Mouse (Mus musculus): ENCODE data around the gene Lurap1l. TPM values are rescaled to one million over a fixed set of nuclear protein-coding genes. Genes with fewer than 3 reads are reported as not detected.
A peak's percentile ranks its signal among the peaks of the same experiment; 100 is the strongest.
"Not testable (repeated sequence)": the region's sequence is repeated elsewhere in the genome, so short reads cannot be mapped to it uniquely, and the experiment has no call there.

Gene Lurap1l
- polyA plus RNA-seq, 1 experiment from 2014 or later = 2.6 TPM

DNA sequence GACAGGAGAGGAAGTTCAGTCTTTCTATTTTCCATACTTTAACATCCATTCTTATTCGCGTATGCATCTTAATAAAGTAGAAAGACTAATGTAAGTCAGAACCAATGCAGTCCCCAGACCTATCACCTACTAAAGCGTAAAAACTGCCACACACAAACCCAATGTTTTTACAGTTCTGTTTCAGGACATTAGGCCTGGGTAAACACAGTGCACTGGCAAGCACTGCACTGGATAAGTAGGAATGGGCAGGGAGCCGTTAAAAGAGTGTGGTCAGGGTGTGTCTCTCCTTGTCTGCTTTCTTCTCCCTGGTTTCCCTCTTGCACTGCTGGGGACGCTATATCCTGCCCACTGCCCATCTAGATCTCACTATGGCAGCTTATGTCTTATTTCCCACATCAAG, 2.5 kb upstream of the Lurap1l start:
- no peak overlapping the region for H3K27ac ChIP-seq (replicated peaks in 1 of 2; ENCODE audit: control insufficient read depth in 1 of 2, insufficient read depth in 1 of 2, low read depth in 2 of 2, low read length in 2 of 2)
- H3K9me3 ChIP-seq (ENCODE audit: control insufficient read depth, low read length) = no peaks in the 10 kb centered on the region
- no peaks in the 10 kb centered on the region for H3K4me1 ChIP-seq (ENCODE audit: control insufficient read depth in 2 of 2, insufficient read depth in 2 of 2, low read length in 2 of 2)
- ATAC-seq (ENCODE audit: insufficient number of reproducible peaks, insufficient read depth, low FRiP score, low read depth) = no peak
- H3K4me2 ChIP-seq (ENCODE audit: low read length) = no peak overlapping the region
- H3K27me3 ChIP-seq (ENCODE audit: control insufficient read depth, insufficient read depth, low read length) = no peaks in the 10 kb centered on the region
- H3K4me3 ChIP-seq (ENCODE audit: control insufficient read depth in 1 of 2, insufficient read depth in 1 of 2, low read depth in 1 of 2, low read length in 2 of 2) = no peak overlapping the region
- no peak overlapping the region for H3K9ac ChIP-seq (ENCODE audit: low read length)
- H3K36me3 ChIP-seq (ENCODE audit: control insufficient read depth, insufficient read depth, low read length) = no peaks in the 10 kb centered on the region
- WGBS = 72% methylated on average over 5 of the region's 5 CpGs

DNA sequence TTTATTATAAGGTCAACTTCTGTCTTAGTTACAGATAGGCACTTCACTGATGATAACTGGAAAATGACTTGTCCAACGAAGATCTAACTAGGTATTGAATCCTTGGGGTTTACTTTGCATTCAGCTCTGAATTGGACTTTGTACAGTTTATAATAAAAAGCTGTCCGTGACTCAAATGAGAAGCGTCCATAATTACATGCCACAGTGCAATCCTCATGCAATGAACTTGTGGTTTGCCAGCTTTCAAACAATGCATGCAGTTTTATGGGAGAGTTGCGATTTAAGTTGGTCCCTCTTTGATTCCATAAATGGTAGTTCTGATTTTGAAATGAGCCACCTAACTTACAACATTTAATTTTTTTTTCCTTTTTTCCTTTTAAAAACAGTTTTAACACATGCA, 1.5 kb upstream of the Lurap1l start:
- Histone ChIP-seq H3K4me3 (ENCODE audit: control insufficient read depth in 1 of 2, insufficient read depth in 1 of 2, low read depth in 1 of 2, low read length in 2 of 2) (no peak overlapping the region), H3K9ac (ENCODE audit: low read length) (no peak overlapping the region), H3K9me3 (ENCODE audit: control insufficient read depth, low read length) (no peaks in the 10 kb centered on the region), H3K27ac (replicated peaks in 1 of 2; ENCODE audit: control insufficient read depth in 1 of 2, insufficient read depth in 1 of 2, low read depth in 2 of 2, low read length in 2 of 2) (no peak overlapping the region), H3K4me2 (ENCODE audit: low read length) (no peak overlapping the region), H3K27me3 (ENCODE audit: control insufficient read depth, insufficient read depth, low read length) (no peaks in the 10 kb centered on the region), H3K36me3 (ENCODE audit: control insufficient read depth, insufficient read depth, low read length) (no peaks in the 10 kb centered on the region), H3K4me1 (ENCODE audit: control insufficient read depth in 2 of 2, insufficient read depth in 2 of 2, low read length in 2 of 2) (no peaks in the 10 kb centered on the region)
- no peak for ATAC-seq (ENCODE audit: insufficient number of reproducible peaks, insufficient read depth, low FRiP score, low read depth)
- 80% methylated on average over 4 of the region's 4 CpGs for WGBS

DNA sequence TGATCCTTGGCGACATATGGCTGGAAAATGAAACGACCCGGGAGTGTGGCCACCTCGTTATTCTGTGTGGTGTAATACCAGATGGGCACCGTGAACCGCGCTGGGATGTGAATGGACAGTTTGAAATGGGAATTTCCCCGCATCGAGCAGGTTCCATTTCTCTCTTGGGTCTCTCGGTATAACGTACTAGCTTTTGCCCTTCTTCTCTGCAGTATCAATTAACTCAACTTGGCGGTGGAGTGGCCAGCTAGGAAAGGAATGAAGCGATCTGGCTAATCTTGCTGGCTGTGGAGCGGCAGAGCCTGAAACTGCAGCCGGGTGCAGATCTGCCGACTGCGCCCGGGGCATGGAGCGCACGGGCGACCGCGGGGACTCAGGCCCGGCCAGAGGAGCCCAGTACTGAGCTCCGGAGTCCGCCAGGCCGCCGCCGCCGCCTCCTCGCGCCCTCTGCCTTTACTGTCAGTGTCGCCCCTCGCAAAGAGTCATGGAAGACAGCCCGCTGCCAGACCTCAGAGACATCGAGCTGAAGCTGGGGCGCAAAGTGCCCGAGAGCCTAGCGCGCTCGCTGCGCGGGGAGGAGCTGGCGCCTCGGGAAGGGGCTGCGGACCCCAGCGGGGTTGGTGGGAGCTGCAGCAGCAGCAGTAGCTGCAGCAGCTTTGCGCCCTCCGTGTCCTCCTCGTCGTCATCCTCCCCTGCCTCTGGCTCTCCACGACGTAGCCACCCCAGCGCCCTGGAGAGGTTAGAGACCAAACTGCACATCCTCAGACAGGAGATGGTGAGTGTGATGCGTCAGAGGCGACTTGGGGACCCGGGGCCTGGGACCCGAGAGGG, 640 bp downstream of the Lurap1l start:
- WGBS = under 1% methylated on average over 55 of the region's 58 CpGs
- Histone ChIP-seq H3K9me3 (ENCODE audit: control insufficient read depth, low read length) (no peaks in the 10 kb centered on the region), H3K4me1 (ENCODE audit: control insufficient read depth in 2 of 2, insufficient read depth in 2 of 2, low read length in 2 of 2) (no peaks in the 10 kb centered on the region), H3K27ac (replicated peaks in 1 of 2; ENCODE audit: control insufficient read depth in 1 of 2, insufficient read depth in 1 of 2, low read depth in 2 of 2, low read length in 2 of 2) (0 out of 4 replicates have a peak overlapping the region, but pooled peaks have one; percentile 9 to 45), H3K36me3 (ENCODE audit: control insufficient read depth, insufficient read depth, low read length) (no peaks in the 10 kb centered on the region), H3K4me3 (ENCODE audit: control insufficient read depth in 1 of 2, insufficient read depth in 1 of 2, low read depth in 1 of 2, low read length in 2 of 2) (peak overlapping the region; percentile 69 to 75), H3K9ac (ENCODE audit: low read length) (peak overlapping the region; percentile 72), H3K27me3 (ENCODE audit: control insufficient read depth, insufficient read depth, low read length) (no peaks in the 10 kb centered on the region), H3K4me2 (ENCODE audit: low read length) (peak overlapping the region; percentile 99)
- peak; percentile 63 for ATAC-seq (ENCODE audit: insufficient number of reproducible peaks, insufficient read depth, low FRiP score, low read depth)

DNA sequence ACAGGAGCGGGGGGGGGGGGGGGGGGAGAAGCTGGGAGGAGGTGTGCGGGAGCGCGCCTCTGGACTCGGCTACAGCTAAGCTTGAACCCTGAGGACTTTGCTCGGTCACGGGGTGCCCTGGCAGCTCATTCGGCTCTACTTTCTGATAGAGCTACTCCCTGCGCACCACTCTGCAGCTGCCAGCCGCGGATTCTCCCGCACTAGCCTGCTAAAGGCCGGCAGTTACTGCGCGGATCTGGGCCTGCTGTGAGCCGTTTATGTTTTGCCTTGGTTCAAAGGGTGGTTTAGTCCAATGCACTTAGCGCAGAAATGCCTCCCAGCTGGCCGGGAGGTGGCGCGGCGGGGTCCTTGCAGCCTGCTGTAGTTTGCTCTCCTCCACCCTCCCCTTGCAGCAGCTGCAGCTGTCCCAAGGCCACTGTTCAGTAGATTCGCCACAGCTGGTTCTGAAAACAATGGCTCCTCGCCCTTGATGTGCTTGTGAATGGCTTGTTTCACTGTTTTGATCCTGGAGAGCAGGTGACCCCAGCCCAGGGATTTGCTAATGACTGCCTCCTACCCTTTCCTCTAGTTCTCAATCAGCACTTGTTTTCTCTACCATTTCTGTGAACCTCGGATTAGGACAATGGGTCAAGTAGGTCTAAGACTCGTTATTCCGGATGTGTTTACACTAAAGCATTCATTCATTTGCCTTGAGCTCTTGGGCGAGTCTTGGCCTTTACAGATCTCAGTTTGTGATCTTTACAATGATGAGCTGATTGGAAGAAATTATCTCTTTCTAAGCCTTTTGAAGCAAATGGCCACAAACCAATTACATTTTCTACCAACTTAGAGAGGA, 1.5 kb downstream of the Lurap1l start:
- Histone ChIP-seq H3K9me3 (ENCODE audit: control insufficient read depth, low read length) (no peaks in the 10 kb centered on the region), H3K9ac (ENCODE audit: low read length) (peak overlapping the region; percentile 72), H3K27ac (replicated peaks in 1 of 2; ENCODE audit: control insufficient read depth in 1 of 2, insufficient read depth in 1 of 2, low read depth in 2 of 2, low read length in 2 of 2) (0 out of 4 replicates have a peak overlapping the region, but pooled peaks of 1 of the 2 experiments have one; percentile 10), H3K27me3 (ENCODE audit: control insufficient read depth, insufficient read depth, low read length) (no peaks in the 10 kb centered on the region), H3K4me2 (ENCODE audit: low read length) (peak overlapping the region; percentile 99), H3K4me3 (ENCODE audit: control insufficient read depth in 1 of 2, insufficient read depth in 1 of 2, low read depth in 1 of 2, low read length in 2 of 2) (peak overlapping the region; percentile 69 to 75), H3K36me3 (ENCODE audit: control insufficient read depth, insufficient read depth, low read length) (no peaks in the 10 kb centered on the region), H3K4me1 (ENCODE audit: control insufficient read depth in 2 of 2, insufficient read depth in 2 of 2, low read length in 2 of 2) (no peaks in the 10 kb centered on the region)
- WGBS = 3% methylated on average over 19 of the region's 27 CpGs
- ATAC-seq (ENCODE audit: insufficient number of reproducible peaks, insufficient read depth, low FRiP score, low read depth) = peak; percentile 85

DNA sequence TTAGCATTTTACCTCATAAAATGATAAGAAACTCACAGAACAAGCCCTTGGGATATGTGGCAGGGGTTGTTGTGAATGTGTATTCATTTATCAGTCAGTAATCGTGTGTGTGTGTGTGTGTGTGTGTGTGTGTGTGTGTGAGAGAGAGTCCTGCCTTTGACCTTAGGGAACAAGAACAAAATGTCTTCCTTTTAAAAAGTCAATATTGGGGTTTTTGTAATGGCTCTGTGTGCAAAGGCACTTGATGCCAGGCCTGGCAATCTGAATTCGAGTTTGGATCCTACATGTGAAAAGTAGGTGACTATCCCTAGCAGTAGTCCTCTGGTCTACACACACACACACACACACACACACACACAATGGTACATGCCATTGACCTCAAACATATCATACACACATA, 4.8 kb downstream of the Lurap1l start:
- H3K4me3 ChIP-seq (ENCODE audit: control insufficient read depth in 1 of 2, insufficient read depth in 1 of 2, low read depth in 1 of 2, low read length in 2 of 2) = no peak overlapping the region
- H3K4me1 ChIP-seq (ENCODE audit: control insufficient read depth in 2 of 2, insufficient read depth in 2 of 2, low read length in 2 of 2) = no peaks in the 10 kb centered on the region
- no peaks in the 10 kb centered on the region for H3K27me3 ChIP-seq (ENCODE audit: control insufficient read depth, insufficient read depth, low read length)
- no peak for ATAC-seq (ENCODE audit: insufficient number of reproducible peaks, insufficient read depth, low FRiP score, low read depth)
- no peak overlapping the region for H3K9ac ChIP-seq (ENCODE audit: low read length)
- WGBS = 45% methylated on average over 2 of the region's 2 CpGs
- H3K4me2 ChIP-seq (ENCODE audit: low read length) = no peak overlapping the region
- H3K9me3 ChIP-seq (ENCODE audit: control insufficient read depth, low read length) = no peaks in the 10 kb centered on the region
- H3K36me3 ChIP-seq (ENCODE audit: control insufficient read depth, insufficient read depth, low read length) = no peaks in the 10 kb centered on the region
- H3K27ac ChIP-seq (replicated peaks in 1 of 2; ENCODE audit: control insufficient read depth in 1 of 2, insufficient read depth in 1 of 2, low read depth in 2 of 2, low read length in 2 of 2) = no peak overlapping the region

DNA sequence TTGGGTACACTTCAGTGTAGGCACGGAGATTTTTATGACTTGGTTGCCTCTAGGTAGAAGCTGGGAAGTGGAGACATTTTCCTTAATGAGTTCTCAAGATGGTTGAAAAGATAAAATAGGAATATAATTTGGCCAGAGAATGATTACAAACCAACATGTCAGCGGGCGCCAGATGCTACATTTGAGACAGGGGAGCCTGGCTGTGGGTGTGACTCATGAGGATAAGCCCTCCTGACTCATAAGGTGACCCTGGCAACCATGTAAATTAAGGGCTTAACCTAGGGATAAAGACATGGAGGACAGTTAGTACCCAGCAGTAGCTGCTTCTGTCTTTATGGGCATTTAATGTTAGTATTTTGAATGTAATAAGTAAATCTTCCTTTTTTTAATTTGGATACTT, 6.2 kb downstream of the Lurap1l start:
- Histone ChIP-seq H3K27me3 (ENCODE audit: control insufficient read depth, insufficient read depth, low read length) (no peaks in the 10 kb centered on the region), H3K4me1 (ENCODE audit: control insufficient read depth in 2 of 2, insufficient read depth in 2 of 2, low read length in 2 of 2) (no peaks in the 10 kb centered on the region), H3K4me3 (ENCODE audit: control insufficient read depth in 1 of 2, insufficient read depth in 1 of 2, low read depth in 1 of 2, low read length in 2 of 2) (no peak overlapping the region), H3K27ac (replicated peaks in 1 of 2; ENCODE audit: control insufficient read depth in 1 of 2, insufficient read depth in 1 of 2, low read depth in 2 of 2, low read length in 2 of 2) (no peak overlapping the region), H3K36me3 (ENCODE audit: control insufficient read depth, insufficient read depth, low read length) (no peaks in the 10 kb centered on the region), H3K9me3 (ENCODE audit: control insufficient read depth, low read length) (no peaks in the 10 kb centered on the region), H3K4me2 (ENCODE audit: low read length) (no peak overlapping the region), H3K9ac (ENCODE audit: low read length) (no peak overlapping the region)
- no peak for ATAC-seq (ENCODE audit: insufficient number of reproducible peaks, insufficient read depth, low FRiP score, low read depth)
- WGBS = 73% methylated on average over 3 of the region's 3 CpGs

DNA sequence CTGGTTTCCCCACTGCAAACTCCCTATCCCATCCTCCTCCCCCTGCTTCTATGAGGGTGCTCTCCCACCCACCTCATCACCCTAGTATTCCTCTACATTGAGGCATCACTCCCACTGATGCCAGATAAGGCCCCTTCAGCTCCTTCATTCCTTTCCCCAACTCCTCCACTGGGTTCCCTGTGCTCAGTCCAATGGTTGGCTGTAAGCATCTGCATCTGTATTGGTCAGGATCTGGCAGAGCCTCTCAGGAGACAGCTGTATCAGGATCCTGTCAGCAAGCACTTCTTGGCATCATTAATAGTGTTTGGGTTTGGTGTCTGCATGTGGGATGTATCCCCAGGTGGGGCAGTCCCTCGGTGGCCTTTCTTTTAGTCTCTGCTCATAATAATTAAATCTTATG, 6.7 kb downstream of the Lurap1l start:
- 45% methylated on average over 1 of the region's 1 CpGs for WGBS
- not testable (repeated sequence) for H3K9ac ChIP-seq (ENCODE audit: low read length); ATAC-seq (ENCODE audit: insufficient number of reproducible peaks, insufficient read depth, low FRiP score, low read depth); H3K27me3 ChIP-seq (ENCODE audit: control insufficient read depth, insufficient read depth, low read length); H3K9me3 ChIP-seq (ENCODE audit: control insufficient read depth, low read length); H3K27ac ChIP-seq (replicated peaks in 1 of 2; ENCODE audit: control insufficient read depth in 1 of 2, insufficient read depth in 1 of 2, low read depth in 2 of 2, low read length in 2 of 2); H3K4me1 ChIP-seq (ENCODE audit: control insufficient read depth in 2 of 2, insufficient read depth in 2 of 2, low read length in 2 of 2); H3K4me3 ChIP-seq (ENCODE audit: control insufficient read depth in 1 of 2, insufficient read depth in 1 of 2, low read depth in 1 of 2, low read length in 2 of 2); H3K4me2 ChIP-seq (ENCODE audit: low read length); H3K36me3 ChIP-seq (ENCODE audit: control insufficient read depth, insufficient read depth, low read length)

All from heart, embryonic 14.5 days (tissue).